Mouse (Mus musculus) embryonic fibroblast, embryonic 13.5 days (primary cell): ENCODE results near the gene Cacna1c.

Experiments used
- CTCF ChIP-seq: IDR thresholded peaks from 2 replicates; pipeline ENCODE4 v1.5.1; 2011; ENCODE audit warnings: mild to moderate bottlenecking, control low read depth, low read length, moderate library complexity, borderline replicate concordance; ENCODE audit not compliant: insufficient read depth
- POLR2A ChIP-seq: IDR thresholded peaks from 2 replicates; pipeline ENCODE4 v1.6.1; 2011; ENCODE audit warnings: low read depth, mild to moderate bottlenecking, control low read depth, low read length, moderate library complexity

DNA sequence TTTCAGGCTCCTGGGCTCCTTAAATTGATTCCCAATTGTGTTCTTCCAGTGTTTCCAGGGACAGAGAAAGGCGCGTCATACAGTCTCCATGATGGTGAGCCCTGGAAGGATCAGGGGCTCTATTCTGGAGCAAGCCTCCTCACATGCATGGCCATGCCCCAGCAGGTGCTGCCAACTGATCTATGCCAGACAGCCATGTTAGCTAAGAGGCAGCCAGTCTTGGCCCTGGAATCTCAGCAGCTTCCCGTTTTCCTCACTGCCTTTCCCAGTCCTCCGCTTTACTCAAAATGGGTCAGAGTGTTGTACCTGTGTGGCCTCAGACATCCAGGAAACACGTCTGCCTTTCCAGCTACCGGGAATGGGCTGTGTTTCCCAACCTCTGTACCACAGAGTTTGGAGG is 29.5 kb upstream of the Cacna1c start:
- TF ChIP-seq POLR2A (no peak), CTCF (no peak)
